Mouse (Mus musculus) thymus, postnatal 0 days (tissue): ENCODE measurements at regions not wholly inside any gene's neighbourhood (a gene's known extent, or its start where the extent isn't known, plus 50 kb on each side); places are given as distances from the start of the nearest gene placed in this dataset.

ENCODE experiments used
- DNase-seq: peaks from one replicate; pipeline ENCODE4 v3.0.0-alpha.2; 2015; ENCODE audit warnings: low spot score

DNA sequence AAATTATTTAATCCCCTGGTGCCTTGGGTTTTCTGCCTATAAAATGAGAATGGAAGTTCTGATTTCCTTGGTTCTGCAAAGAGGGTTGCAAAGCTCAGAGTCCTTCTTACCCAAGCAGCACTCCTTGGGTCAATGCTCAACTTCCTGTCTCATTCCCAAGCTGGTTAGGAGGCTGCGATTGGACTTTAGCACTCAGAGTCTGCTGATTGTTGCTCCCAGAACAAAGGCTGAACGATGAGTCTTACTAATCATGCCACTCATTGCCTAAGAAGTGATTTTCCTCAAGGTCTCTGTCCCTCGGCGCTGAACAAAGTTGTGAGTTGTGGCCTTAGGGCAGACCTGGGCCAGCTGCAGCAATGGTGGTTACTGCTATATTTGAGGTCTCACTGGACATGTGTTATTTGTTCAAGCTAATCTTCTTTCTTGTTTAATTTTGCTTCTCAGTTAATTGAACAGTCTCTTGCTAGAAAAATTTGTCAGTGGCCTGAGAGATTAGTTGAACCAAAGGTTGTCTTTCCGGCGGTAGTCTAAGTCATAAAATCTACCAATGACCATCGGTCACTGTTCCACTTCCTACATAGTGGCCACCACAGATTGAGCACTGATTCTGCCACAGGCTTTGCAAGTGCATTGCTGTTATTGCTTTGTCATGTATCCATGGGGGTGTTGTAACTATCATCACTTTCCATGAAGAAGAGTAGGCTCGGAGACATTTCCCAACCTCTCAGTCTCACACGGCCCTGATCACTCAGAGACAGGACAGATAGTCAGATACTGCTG is 101.2 kb upstream of the Gm15217 start:
- DNase-seq, result no peak

DNA sequence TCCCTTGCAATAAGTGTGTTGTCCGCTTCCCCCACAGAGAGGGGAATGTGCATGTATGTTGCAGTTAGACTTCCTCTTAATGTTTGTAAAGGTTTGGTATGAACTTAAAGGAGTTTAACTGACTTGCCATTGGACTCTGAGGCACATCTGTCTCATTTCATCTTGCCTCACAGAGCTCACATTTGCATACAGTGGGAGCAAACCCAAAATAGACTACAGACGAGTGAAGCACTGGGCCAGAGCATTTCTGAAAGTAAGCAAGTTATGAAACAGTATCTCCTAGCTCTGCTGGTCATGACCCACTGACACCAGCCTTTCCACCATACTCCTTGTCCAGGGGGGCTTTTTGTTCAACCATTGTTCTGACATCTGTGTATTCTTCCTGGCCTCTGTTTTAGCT is 86.8 kb upstream of the Gm15217 start:
- no peak for DNase-seq

DNA sequence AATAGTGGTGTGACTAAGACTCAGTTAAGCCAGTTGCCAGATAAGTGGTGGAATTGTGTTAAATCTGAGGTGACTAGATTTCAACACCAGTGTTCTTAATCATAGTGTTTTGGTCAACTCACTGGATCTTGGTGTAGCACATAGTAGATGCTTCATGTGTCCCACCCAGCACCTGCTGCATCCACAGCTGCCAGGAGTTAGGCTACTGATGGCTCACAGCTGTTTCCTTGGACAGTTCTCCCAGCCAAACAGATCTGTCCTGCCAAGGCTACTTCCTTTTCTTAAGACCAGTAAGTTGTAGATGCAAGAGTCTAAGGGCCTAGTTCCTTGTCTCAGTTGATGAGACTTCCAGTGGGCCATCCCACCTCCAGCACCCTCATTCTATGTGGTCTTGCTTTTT is 82.9 kb upstream of the Gm15217 start:
- no peak for DNase-seq

DNA sequence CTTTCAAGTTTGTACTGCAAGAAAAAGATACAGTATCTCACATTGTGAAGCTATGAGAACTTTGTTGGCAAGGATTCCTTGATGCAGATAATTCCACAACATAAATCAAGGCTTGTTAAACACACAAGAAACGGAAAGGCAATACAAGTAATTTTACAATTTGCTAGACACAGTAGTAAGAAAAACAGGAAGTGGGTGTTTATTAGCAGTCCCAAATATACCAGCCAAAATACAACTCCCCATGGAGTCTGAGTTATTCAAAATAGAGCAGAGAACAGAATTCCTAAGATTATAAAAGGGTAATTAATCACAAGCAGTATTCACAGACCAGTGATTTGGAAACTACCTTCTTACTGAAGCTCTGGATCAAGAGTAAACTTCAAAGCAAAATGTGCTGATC is 78.7 kb upstream of the Gm15217 start:
- DNase-seq, result no peak

DNA sequence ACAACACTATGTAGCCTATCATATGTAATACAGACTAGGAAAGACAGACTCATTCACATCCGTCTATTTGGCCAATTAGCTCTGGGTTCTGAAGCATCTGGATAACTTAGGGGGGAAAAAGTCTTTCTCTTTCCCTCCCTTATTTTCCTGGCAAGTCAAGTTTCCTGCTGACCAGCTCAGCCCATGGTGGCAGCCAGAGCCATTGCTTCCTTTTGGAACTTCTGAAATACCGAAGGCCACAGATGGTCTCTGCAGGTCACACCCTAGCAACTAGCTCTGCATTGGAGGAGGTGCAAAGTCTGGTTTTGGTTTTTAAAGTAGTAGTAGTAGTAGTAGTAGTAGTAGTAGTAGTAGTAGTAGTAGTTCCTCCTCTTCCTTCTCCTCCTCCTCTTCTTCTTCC is 76.6 kb upstream of the Gm15217 start:
- no peak for DNase-seq

DNA sequence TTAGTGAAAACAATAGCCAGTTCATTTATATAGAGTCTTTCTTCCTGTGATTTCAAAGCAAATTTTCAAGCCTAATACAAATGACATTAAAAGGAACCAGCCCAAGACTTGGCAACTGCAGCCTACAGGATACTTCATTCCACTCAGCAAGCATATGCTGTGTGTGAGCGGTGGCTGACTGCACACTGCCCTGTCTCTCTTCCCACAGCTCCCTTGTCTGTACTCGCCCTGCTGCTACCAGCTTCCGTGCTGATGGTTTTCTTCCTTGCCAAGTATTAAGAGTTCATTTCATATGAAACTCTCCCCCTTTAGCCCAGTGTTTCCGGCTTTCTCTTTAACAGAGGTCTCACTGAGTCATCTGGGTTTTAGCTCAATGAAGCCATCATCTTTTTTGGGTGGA is 73.9 kb upstream of the Gm15217 start:
- DNase-seq, result no peak

DNA sequence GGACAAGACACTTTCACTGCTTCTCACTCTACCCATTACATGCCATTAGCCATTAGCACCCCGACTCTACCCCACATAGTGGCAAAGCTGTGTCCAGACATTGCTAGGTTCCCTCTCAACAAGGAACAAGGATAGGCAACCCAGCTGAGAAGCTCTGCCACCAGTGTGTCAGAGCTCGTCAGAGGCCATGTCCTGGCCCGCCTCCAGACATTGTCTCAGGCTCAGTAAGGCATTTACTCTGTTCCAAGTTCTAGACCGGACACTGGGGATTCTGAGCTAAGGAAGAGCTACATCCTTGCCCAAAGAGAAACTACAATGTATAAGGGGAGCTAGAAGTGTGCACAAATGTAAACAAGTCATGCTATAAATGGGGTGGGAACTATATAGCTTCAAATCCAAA is 66.2 kb upstream of the Gm15217 start:
- no peak for DNase-seq

DNA sequence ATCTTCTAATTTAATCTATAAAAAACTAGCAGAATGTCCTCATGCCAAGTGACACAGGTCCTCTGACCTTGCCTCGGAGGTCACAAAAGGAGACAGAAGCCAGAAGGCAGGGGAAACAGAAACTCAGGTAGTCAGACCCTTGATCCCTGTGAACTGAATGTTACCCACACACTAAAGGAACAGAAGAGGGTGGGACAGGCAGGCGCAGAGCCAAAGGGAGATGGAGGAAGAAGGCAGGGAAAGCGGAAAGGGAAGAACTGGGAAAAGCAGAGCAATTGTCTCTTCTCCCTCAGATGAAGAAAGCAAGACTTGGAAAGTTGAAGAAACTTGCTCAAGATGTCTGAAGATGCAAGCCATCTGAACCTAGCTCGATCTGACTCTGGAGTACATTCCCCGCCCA is 62.7 kb upstream of the Gm15217 start:
- DNase-seq, result no peak

DNA sequence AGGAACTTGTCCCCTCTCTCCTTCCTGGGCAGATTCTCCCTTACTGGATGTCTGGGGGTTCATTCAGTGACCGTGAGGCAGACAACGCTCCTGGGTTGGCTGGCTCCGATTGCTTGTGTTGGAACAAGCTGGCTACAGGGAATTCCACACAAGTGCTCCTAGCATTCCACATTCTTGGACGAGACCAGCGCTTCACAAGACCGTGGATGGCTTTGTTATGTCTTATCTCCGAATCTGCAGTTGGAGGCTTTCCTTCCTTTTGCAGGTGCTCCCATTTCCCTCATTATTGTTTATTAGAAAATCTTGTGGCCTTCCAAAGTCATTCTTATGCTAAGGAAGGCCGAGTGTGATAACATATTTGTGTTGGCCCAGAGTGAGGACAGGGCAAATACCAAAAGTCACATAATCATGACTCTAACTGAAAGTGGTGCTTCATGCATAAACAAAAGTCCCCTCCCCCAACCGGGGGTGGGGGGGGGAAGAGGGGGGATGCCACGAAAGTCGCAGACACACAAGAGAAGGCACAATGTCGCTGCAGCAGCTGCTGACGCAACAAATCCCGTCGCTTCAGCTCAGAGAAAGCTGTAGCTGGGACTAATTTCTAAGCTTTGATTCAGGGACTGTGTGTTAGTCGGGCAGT is 61.7 kb upstream of the Gm15217 start:
- DNase-seq, result no peak

DNA sequence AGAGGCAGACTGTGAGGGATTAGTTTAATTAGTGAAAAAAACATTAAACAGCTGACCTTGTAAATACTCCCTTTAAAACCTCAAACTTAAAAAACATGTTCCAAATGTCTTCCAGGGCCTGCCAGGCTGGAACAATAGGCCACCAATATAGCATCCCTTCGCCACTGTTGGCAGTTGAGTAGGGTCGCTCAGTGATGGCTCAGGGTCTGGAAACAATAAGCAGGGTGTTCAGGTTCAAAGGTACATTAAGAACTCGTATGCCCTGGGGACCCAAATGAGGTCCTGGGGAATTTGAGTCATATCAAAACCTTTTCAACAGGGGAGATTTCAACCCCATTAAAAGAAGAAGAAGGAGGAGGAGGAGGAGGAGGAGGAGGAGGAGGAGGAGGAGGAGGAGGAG is 51.1 kb upstream of the Gm15217 start:
- DNase-seq, result no peak
